In the genomic region with DNA sequence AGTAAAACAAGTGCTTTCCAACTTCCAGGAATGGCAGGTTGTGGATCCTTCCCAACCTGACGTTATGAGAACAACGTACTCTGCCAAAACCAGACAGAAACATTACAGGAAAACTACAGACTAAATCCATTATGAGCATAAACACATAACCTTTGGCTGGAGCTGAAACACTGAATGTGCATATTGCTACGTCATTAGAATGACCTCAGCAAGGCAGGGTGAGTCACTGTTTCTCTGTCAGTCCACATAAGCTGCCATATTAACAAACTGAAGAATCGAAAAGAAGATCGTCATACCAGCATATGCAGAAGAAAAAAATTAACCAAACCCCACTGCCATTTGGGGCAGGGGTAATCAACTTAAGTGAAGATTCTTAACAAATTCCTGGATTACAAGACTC, we compare ENCODE assay signal across 19 mouse cellular contexts.
"Had no signal": no experiment of that assay in that cellular context is flagged by ENCODE, and none has a peak within 500 bp of the region (broad histone marks: within the 10 kb centered on the region; RNA-seq: fewer than 3 reads in every experiment).

No protein-coding gene starts in this region.

- H3K4me3 ChIP-seq: midbrain, embryonic 10.5 days; midbrain, embryonic 12.5 days; myocyte; neural tube, embryonic 13.5 days; neural tube, embryonic 15.5 days had no signal

- H3K4me2 ChIP-seq: lung, embryonic 14.5 days; midbrain, embryonic 12.5 days; neural tube, embryonic 13.5 days; neural tube, embryonic 15.5 days had no signal

- H3K27me3 ChIP-seq: midbrain, embryonic 12.5 days; neural tube, embryonic 13.5 days; neural tube, embryonic 15.5 days had no signal

- ATAC-seq: midbrain, embryonic 16.5 days had no signal

- DNase-seq: lung, adult 18-20 months; lung, embryonic 14.5 days; lung, postnatal 10 days; lung, postnatal 4 days; midbrain, embryonic 14.5 days; retina, postnatal 1 day; right cerebral cortex, adult 18-20 months; right cerebral cortex, postnatal 25 days; right cerebral cortex, postnatal 4 days; spleen, adult 18-20 months; thymus, adult 18-20 months; thymus, postnatal 14 days; thymus, postnatal 36 days had no signal

- H3K4me1 ChIP-seq: midbrain, embryonic 10.5 days; midbrain, embryonic 12.5 days had no signal

- H3K36me3 ChIP-seq: neural tube, embryonic 13.5 days; neural tube, embryonic 15.5 days had no signal

- H3K9me3 ChIP-seq: midbrain, embryonic 10.5 days; midbrain, embryonic 12.5 days; neural tube, embryonic 13.5 days; neural tube, embryonic 15.5 days had no signal

- H3K9ac ChIP-seq: lung, embryonic 14.5 days; midbrain, embryonic 12.5 days; neural tube, embryonic 13.5 days; neural tube, embryonic 15.5 days had no signal

- H3K27ac ChIP-seq: midbrain, embryonic 10.5 days; midbrain, embryonic 12.5 days; neural tube, embryonic 13.5 days; neural tube, embryonic 15.5 days had no signal
